Mouse (Mus musculus) C2C12 (cell line): ENCODE measurements around the gene Atp5l.

ENCODE experiments used
- CTCF ChIP-seq: IDR thresholded peaks from one replicate; pipeline ENCODE4 v1.5.1; 2011; ENCODE audit not compliant: control insufficient read depth, insufficient read depth, insufficient read length
- MYOD1 ChIP-seq: IDR thresholded peaks from one replicate; pipeline ENCODE4 v1.6.1; 2011; ENCODE audit warnings: low read depth; ENCODE audit not compliant: control insufficient read depth, insufficient read length
- MYOG ChIP-seq: IDR thresholded peaks from one replicate; pipeline ENCODE4 v1.6.1; 2011; ENCODE audit not compliant: control insufficient read depth, insufficient read length; ENCODE audit errors: extremely low read depth

DNA sequence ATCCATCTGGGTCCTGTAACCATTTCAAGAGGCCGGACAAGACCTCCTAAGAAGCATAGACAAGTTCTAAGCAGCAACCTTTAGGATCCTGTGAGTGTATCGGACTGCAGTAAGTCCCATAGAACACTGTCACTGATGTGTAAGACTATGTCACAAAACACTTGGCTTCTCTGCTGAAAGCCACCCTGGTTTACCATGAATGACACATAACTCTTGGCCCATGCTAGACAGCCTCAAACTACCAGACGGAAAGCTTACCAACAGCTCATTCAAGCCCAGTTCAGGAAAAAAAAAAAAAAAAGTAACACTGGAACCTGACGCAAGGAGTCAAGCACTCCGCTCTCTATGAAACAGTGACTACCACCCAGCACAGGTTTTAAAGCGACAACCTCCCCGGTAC is 42.9 kb downstream of the Atp5l start:
- no peak for TF ChIP-seq MYOD1
- TF ChIP-seq CTCF, result no peak
- no peak for TF ChIP-seq MYOG
